In the genomic region with DNA sequence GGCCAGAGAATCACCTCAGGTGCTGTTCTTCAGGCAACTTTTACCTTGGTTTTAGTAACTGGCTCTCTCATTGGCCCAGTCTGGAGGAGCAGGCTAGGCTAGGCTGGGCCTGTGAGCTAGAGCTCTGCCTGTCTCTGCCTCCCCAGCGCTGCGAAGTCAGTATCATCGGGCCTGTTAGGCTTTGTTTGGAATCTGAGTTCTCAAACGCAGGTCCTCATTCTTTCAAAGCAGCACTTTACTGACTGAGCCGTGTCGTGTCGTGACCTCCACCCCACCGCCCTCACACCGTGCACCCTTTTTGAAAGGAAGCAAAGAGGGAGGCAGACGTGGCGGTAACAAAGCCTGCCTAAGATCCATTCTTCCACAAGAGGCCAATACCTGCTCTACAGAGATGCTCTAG, we compare ENCODE assay signal across 8 mouse cellular contexts. TPM values are rescaled to one million over a fixed set of nuclear protein-coding genes. Genes with fewer than 3 reads are reported as not detected.
DNase-seq lines count a peak whose midpoint lies in the region; ATAC-seq and TF ChIP-seq lines count a peak whose summit lies in the region.

No protein-coding gene starts in this region.

- H3K9ac ChIP-seq in kidney, postnatal 0 days (ENCODE audit: low read depth, low read length): peak overlapping the region; percentile 49
- H3K9ac ChIP-seq in hindbrain, embryonic 14.5 days: peak overlapping the region; percentile 30; the same call in 1 of the 2 replicates
- H3K9ac ChIP-seq in midbrain, embryonic 12.5 days (replicated peaks): peak overlapping the region; percentile 78

- H3K4me1 ChIP-seq in kidney, postnatal 0 days (replicated peaks; ENCODE audit: insufficient read depth, low read length): peaks cover 16% of the 10 kb centered on the region; the same call in 1 of the 2 replicates
- H3K4me1 ChIP-seq in hindbrain, embryonic 14.5 days (replicated peaks; ENCODE audit: control insufficient read depth, insufficient read depth, low read length): peaks cover 21% of the 10 kb centered on the region
- H3K4me1 ChIP-seq in midbrain, embryonic 12.5 days: peaks cover 23% of the 10 kb centered on the region

- no peaks in the 10 kb centered on the region for H3K36me3 ChIP-seq in kidney, postnatal 0 days (ENCODE audit: insufficient read depth, low read length)
- H3K36me3 ChIP-seq in hindbrain, embryonic 14.5 days (replicated peaks; ENCODE audit: control insufficient read depth, insufficient read depth): no peaks in the 10 kb centered on the region
- H3K36me3 ChIP-seq in midbrain, embryonic 12.5 days: 0 out of 2 replicates have a peak, but pooled peaks cover 6% of the 10 kb centered on the region

- no peaks in the 10 kb centered on the region for H3K9me3 ChIP-seq in kidney, postnatal 0 days (replicated peaks; ENCODE audit: low read length)
- no peaks in the 10 kb centered on the region for H3K9me3 ChIP-seq in hindbrain, embryonic 14.5 days (ENCODE audit: control insufficient read depth, low read length)
- no peaks in the 10 kb centered on the region for H3K9me3 ChIP-seq in midbrain, embryonic 12.5 days

- H3K27ac ChIP-seq in kidney, postnatal 0 days: peak overlapping the region; percentile 77
- H3K27ac ChIP-seq in hindbrain, embryonic 14.5 days: peak overlapping the region; percentile 38; the same call in 1 of the 2 replicates
- peak overlapping the region; percentile 36; the same call in 1 of the 2 replicates for H3K27ac ChIP-seq in midbrain, embryonic 12.5 days (replicated peaks)

- peak overlapping the region; percentile 87 for H3K4me3 ChIP-seq in kidney, postnatal 0 days (replicated peaks; ENCODE audit: low read depth, low read length)
- H3K4me3 ChIP-seq in hindbrain, embryonic 14.5 days (replicated peaks; ENCODE audit: low read length): peak overlapping the region; percentile 85
- H3K4me3 ChIP-seq in midbrain, embryonic 12.5 days: peak overlapping the region; percentile 95

- H3K4me2 ChIP-seq in kidney, postnatal 0 days (ENCODE audit: low read length): peak overlapping the region; percentile 63
- peak overlapping the region; percentile 72 for H3K4me2 ChIP-seq in hindbrain, embryonic 14.5 days (replicated peaks)
- H3K4me2 ChIP-seq in midbrain, embryonic 12.5 days (replicated peaks): peak overlapping the region; percentile 64

- ATAC-seq in kidney, postnatal 0 days (replicated peaks; ENCODE audit: low FRiP score, low read depth): no peak
- no peak for ATAC-seq in hindbrain, embryonic 14.5 days (ENCODE audit: low FRiP score)
- ATAC-seq in midbrain, embryonic 12.5 days (ENCODE audit: low FRiP score, low read depth): no peak

- intact Hi-C loops in left cerebral cortex, postnatal 4 days (cut with DNase I): no loop called here

- H3K27me3 ChIP-seq in kidney, postnatal 0 days (ENCODE audit: insufficient read depth, low read length): no peaks in the 10 kb centered on the region
- no peaks in the 10 kb centered on the region for H3K27me3 ChIP-seq in hindbrain, embryonic 14.5 days (ENCODE audit: control insufficient read depth, insufficient read depth, low read length)
- no peaks in the 10 kb centered on the region for H3K27me3 ChIP-seq in midbrain, embryonic 12.5 days

- DNase-seq in kidney, postnatal 0 days (ENCODE audit: low spot score): no peak
- no peak for DNase-seq in kidney, adult 8-10 months
- peak; percentile 8 for DNase-seq in c-Kit-negative CD71-positive TER-119-positive erythroid progenitor cells, embryonic 14.5 days (ENCODE audit: low read depth, low spot score)
- no peak for DNase-seq in hindbrain, embryonic 14.5 days (ENCODE audit: low spot score)
- DNase-seq in left cerebral cortex, postnatal 4 days: no peak
- DNase-seq in left cerebral cortex, adult 9 months (ENCODE audit: low spot score in 2 of 2): no peak
- DNase-seq in right cerebral cortex, postnatal 25 days: no peak

- 35% methylated on average over 11 of the region's 11 CpGs for WGBS in kidney, postnatal 0 days
- 31% methylated on average over 11 of the region's 11 CpGs for WGBS in hindbrain, embryonic 14.5 days
- WGBS in midbrain, embryonic 12.5 days: 27% methylated on average over 11 of the region's 11 CpGs

- TF ChIP-seq CTCF in kidney, postnatal 0 days (IDR thresholded peaks at IDR 0.05; ENCODE audit: low read depth): no peak

RNA-seq across cellular contexts. Expression of a gene that starts 0.9 kb away (rescaled TPM):
- 98.8 and 113 TPM in 2 replicates for polyA plus RNA-seq in kidney, postnatal 0 days (2015; fragmentation: Nextera tagmentation; extraction: Ambion mirVana)
- polyA plus RNA-seq in hindbrain, embryonic 14.5 days (2014; fragmentation: Nextera tagmentation; extraction: Ambion mirVana): 21.0 and 23.9 TPM in 2 replicates
- polyA plus RNA-seq in midbrain, embryonic 12.5 days (2016; fragmentation: Nextera tagmentation; extraction: Ambion mirVana): 43.5 and 50.0 TPM in 2 replicates
- 10 to 100 TPM; 34.0 to 35.7 TPM for total RNA-seq in left cerebral cortex, postnatal 4 days (2021)
